Mouse (Mus musculus) thymus, adult 2 months (tissue): ENCODE results near the gene Otop1. TPM values are rescaled to one million over a fixed set of nuclear protein-coding genes. Genes with fewer than 3 reads are reported as not detected.

Source experiments
- DNase-seq: peaks from one replicate; pipeline ENCODE4 v3.0.0; 2021
- H3K27ac ChIP-seq: fragments of 200-500 bp; 2 replicates; pipeline ENCODE4 v1.5.1; 2012; ENCODE audit warnings: low read length, control low read depth; ENCODE audit not compliant: control insufficient read depth, insufficient read depth
- H3K27me3 ChIP-seq: fragments of 200-500 bp; 2 replicates; pipeline ENCODE4 v1.6.1; 2012; ENCODE audit warnings: mild to moderate bottlenecking, low read length, moderate library complexity, mixed read lengths; ENCODE audit not compliant: control insufficient read depth, insufficient read depth
- H3K36me3 ChIP-seq: fragments of 200-500 bp; 2 replicates; pipeline ENCODE4 v1.6.1; 2012; ENCODE audit warnings: mild to moderate bottlenecking, low read length, moderate library complexity; ENCODE audit not compliant: control insufficient read depth, insufficient read depth
- H3K4me1 ChIP-seq: fragments of 200-500 bp; replicated peaks from 2 replicates; pipeline ENCODE4 v1.6.1; 2012; ENCODE audit warnings: low read length; ENCODE audit not compliant: control insufficient read depth, insufficient read depth
- H3K4me3 ChIP-seq: fragments of 200-500 bp; 2 replicates; pipeline ENCODE4 v1.5.1; 2012; ENCODE audit warnings: mild to moderate bottlenecking, low read length, control low read depth, moderate library complexity; ENCODE audit not compliant: control insufficient read depth, insufficient read depth
- CTCF ChIP-seq: fragments of 200-500 bp; IDR thresholded peaks from 2 replicates; pipeline ENCODE4 v1.5.1; 2012; ENCODE audit warnings: mild to moderate bottlenecking, control low read depth, low read length, moderate library complexity, borderline replicate concordance; ENCODE audit not compliant: control insufficient read depth, poor library complexity, insufficient read depth; ENCODE audit errors: extremely low read depth
- POLR2A ChIP-seq: fragments of 200-500 bp; IDR thresholded peaks from 2 replicates; pipeline ENCODE4 v1.6.1; 2012; ENCODE audit warnings: mild to moderate bottlenecking, low read length, control low read depth, moderate library complexity; ENCODE audit not compliant: control insufficient read depth, poor library complexity, insufficient read depth; ENCODE audit errors: extremely low read depth
- WGBS: fragments of 180-500 bp; shearing (Covaris S2); methylation state at CpG from one replicate; pipeline ENCODE4 v1.1.7; 2018; 5-methylcytosine and 5-hydroxymethylcytosine counted together
- polyA plus RNA-seq: library from polyadenylated mRNA; depleted of rRNA; stranded (reverse); fragments of >200 nt; gene quantifications from 2 replicates; pipeline ENCODE4 v1.2.3, GENCODE M21; 2012

The Otop1 gene
- polyA plus RNA-seq, 1 experiment, result 2.2 TPM

GRCm38 (mm10) chr5:38255195-38255594 lies 20.6 kb upstream of the Otop1 start:
- TF ChIP-seq POLR2A, result no peak
- TF ChIP-seq CTCF, result no peak
- no peak for DNase-seq
- Histone ChIP-seq H3K27me3 (no peaks in the 10 kb centered on the region), H3K36me3 (no peaks in the 10 kb centered on the region), H3K4me1 (peaks cover 2% of the 10 kb centered on the region; the same call in 1 of the 2 replicates), H3K4me3 (no peak overlapping the region), H3K27ac (no peak overlapping the region)
- whole genome bisulfite sequencing, result 49% methylated on average over 4 of the region's 4 CpGs

GRCm38 (mm10) chr5:38255644-38256043 lies 20.1 kb upstream of the Otop1 start:
- Histone ChIP-seq H3K36me3 (no peaks in the 10 kb centered on the region), H3K27me3 (no peaks in the 10 kb centered on the region), H3K4me1 (peaks cover 2% of the 10 kb centered on the region; the same call in 1 of the 2 replicates), H3K4me3 (no peak overlapping the region), H3K27ac (no peak overlapping the region)
- TF ChIP-seq CTCF (no peak), POLR2A (no peak)
- WGBS, result 24% methylated on average over 3 of the region's 3 CpGs
- DNase-seq, result no peak

- TF ChIP-seq POLR2A, result no peak
- TF ChIP-seq CTCF, result no peak
- no peak overlapping the region for H3K27ac ChIP-seq
- no peaks in the 10 kb centered on the region for H3K27me3 ChIP-seq
- WGBS, result 93% methylated on average over 1 of the region's 1 CpGs
- no peaks in the 10 kb centered on the region for H3K36me3 ChIP-seq
- H3K4me3 ChIP-seq, result no peak overlapping the region
- DNase-seq, result no peak
- H3K4me1 ChIP-seq, result peaks cover 6% of the 10 kb centered on the region; the same call in 1 of the 2 replicates
Observed at GRCm38 (mm10) chr5:38256551-38256950, 19.2 kb upstream of the Otop1 start.

- TF ChIP-seq POLR2A (no peak), CTCF (no peak)
Observed at GRCm38 (mm10) chr5:38258034-38258772, 17.6 kb upstream of the Otop1 start.

GRCm38 (mm10) chr5:38258773-38259146 lies 17.0 kb upstream of the Otop1 start:
- Histone ChIP-seq H3K27me3 (no peaks in the 10 kb centered on the region), H3K4me3 (no peak overlapping the region), H3K27ac (no peak overlapping the region), H3K36me3 (peaks cover 10% of the 10 kb centered on the region), H3K4me1 (peaks cover 6% of the 10 kb centered on the region; the same call in 1 of the 2 replicates)
- TF ChIP-seq CTCF (no peak), POLR2A (no peak)
- WGBS, result 93% methylated on average over 5 of the region's 5 CpGs
- DNase-seq, result no peak

More at GRCm38 (mm10) chr5:38258034-38258772, 17.6 kb upstream of the Otop1 start:
- Histone ChIP-seq H3K4me3 (no peak overlapping the region), H3K27ac (no peak overlapping the region), H3K27me3 (no peaks in the 10 kb centered on the region), H3K36me3 (peaks cover 4% of the 10 kb centered on the region), H3K4me1 (peaks cover 6% of the 10 kb centered on the region; the same call in 1 of the 2 replicates)
- no peak for DNase-seq
- 92% methylated on average over 8 of the region's 8 CpGs for WGBS

GRCm38 (mm10) chr5:38259455-38260106 lies 16.2 kb upstream of the Otop1 start:
- Histone ChIP-seq H3K4me3 (peak overlapping the region; percentile 94), H3K4me1 (peaks cover 6% of the 10 kb centered on the region; the same call in 1 of the 2 replicates), H3K27ac (peak overlapping the region; percentile 49; the same call in 1 of the 2 replicates), H3K36me3 (peaks cover 18% of the 10 kb centered on the region), H3K27me3 (no peaks in the 10 kb centered on the region)
- TF ChIP-seq POLR2A (no peak), CTCF (no peak)
- 39% methylated on average over 9 of the region's 9 CpGs for WGBS
- peak; percentile 14 for DNase-seq
